Mouse (Mus musculus) liver, postnatal 0 days (tissue): Measurements from ENCODE around the gene Creb1. TPM values are rescaled to one million over a fixed set of nuclear protein-coding genes. Genes with fewer than 3 reads are reported as not detected.

Source experiments
- ATAC-seq: fragments of 200-750 bp; cut with Nextera tagmentation; 2 replicates; pipeline ENCODE4 v1.8.0; 2017; ENCODE audit warnings: mild to moderate bottlenecking, moderate library complexity
- DNase-seq: peaks from one replicate; pipeline ENCODE4 v3.0.0-alpha.2; 2016
- H3K27ac ChIP-seq: fragments of 300-500 bp; sonication (generic); 2 replicates; pipeline ENCODE4 v1.5.1; 2014; ENCODE audit warnings: antibody characterized with exemption, moderate library complexity, mild to moderate bottlenecking, low read depth
- H3K27me3 ChIP-seq: fragments of 300-500 bp; sonication (generic); 2 replicates; pipeline ENCODE4 v1.6.1; 2014; ENCODE audit warnings: low read length, control low read depth, mixed read lengths; ENCODE audit not compliant: insufficient read depth
- H3K36me3 ChIP-seq: fragments of 300-500 bp; sonication (generic); replicated peaks from 2 replicates; pipeline ENCODE4 v1.6.1; 2014; ENCODE audit warnings: mild to moderate bottlenecking, control low read depth, low read length, moderate library complexity, mixed read lengths; ENCODE audit not compliant: insufficient read depth
- H3K4me1 ChIP-seq: fragments of 300-500 bp; sonication (generic); 2 replicates; pipeline ENCODE4 v1.6.1; 2014; ENCODE audit warnings: antibody characterized with exemption, mild to moderate bottlenecking, control low read depth; ENCODE audit not compliant: insufficient read depth
- H3K4me2 ChIP-seq: fragments of 300-500 bp; sonication (generic); 2 replicates; pipeline ENCODE4 v1.6.1; 2014; ENCODE audit warnings: low read depth, mild to moderate bottlenecking, low read length, moderate library complexity, mixed read lengths
- H3K4me3 ChIP-seq: fragments of 300-500 bp; sonication (generic); 2 replicates; pipeline ENCODE4 v1.5.1; 2014; ENCODE audit warnings: low read depth, low read length
- H3K9ac ChIP-seq: fragments of 300-500 bp; sonication (generic); replicated peaks from 2 replicates; pipeline ENCODE4 v1.6.1; 2014; ENCODE audit warnings: mild to moderate bottlenecking, moderate library complexity
- H3K9me3 ChIP-seq: fragments of 300-500 bp; sonication (generic); 2 replicates; pipeline ENCODE4 v1.6.1; 2016; ENCODE audit warnings: mild to moderate bottlenecking, control low read depth, low read length, mixed read lengths
- CTCF ChIP-seq: sonication (generic); IDR thresholded peaks from 2 replicates; pipeline ENCODE4 v1.5.1; 2016; ENCODE audit warnings: antibody characterized with exemption, low read depth
- EP300 ChIP-seq: IDR thresholded peaks from 2 replicates; pipeline ENCODE4 v1.6.1; 2016; ENCODE audit warnings: antibody characterized with exemption, low read depth, mild to moderate bottlenecking
- WGBS: fragments of 180-500 bp; shearing (Covaris S2); extraction: QIAGEN DNeasy Blood & Tissue Kit; methylation state at CpG from one replicate; pipeline ENCODE4 v1.1.7; 2014; ENCODE audit not compliant: insufficient replicate concordance; 5-methylcytosine and 5-hydroxymethylcytosine counted together
- polyA plus RNA-seq: library from polyadenylated mRNA; unstranded; fragments of >200 nt; fragmentation: Nextera tagmentation; extraction: Ambion mirVana; gene quantifications from 2 replicates; pipeline ENCODE4 v1.2.1, GENCODE M21; 2015

The Creb1 gene
- polyA plus RNA-seq, 1 experiment from 2014 or later: 5.9 TPM

GRCm38 (mm10) chr1:64600413-64601077 lies 68.1 kb downstream of the Creb1 start:
- no peaks in the 10 kb centered on the region for H3K9me3 ChIP-seq
- H3K36me3 ChIP-seq: peaks cover 26% of the 10 kb centered on the region
- no peak overlapping the region for H3K27ac ChIP-seq
- no peak for DNase-seq
- no peak for ATAC-seq
- no peaks in the 10 kb centered on the region for H3K4me1 ChIP-seq
- H3K27me3 ChIP-seq: no peaks in the 10 kb centered on the region
- no peak for TF ChIP-seq CTCF
- no peak for TF ChIP-seq EP300
- WGBS: 78% methylated on average over 7 of the region's 7 CpGs
- no peak overlapping the region for H3K9ac ChIP-seq
- H3K4me2 ChIP-seq: no peak overlapping the region
- no peak overlapping the region for H3K4me3 ChIP-seq

GRCm38 (mm10) chr1:64601242-64601842 lies 68.9 kb downstream of the Creb1 start:
- H3K36me3 ChIP-seq: peaks cover 26% of the 10 kb centered on the region

GRCm38 (mm10) chr1:64603381-64603780 lies 70.9 kb downstream of the Creb1 start:
- no peak overlapping the region for H3K9ac ChIP-seq
- no peak for TF ChIP-seq CTCF
- TF ChIP-seq EP300: no peak
- no peak for ATAC-seq
- H3K4me2 ChIP-seq: no peak overlapping the region
- WGBS: 42% methylated on average over 5 of the region's 5 CpGs
- H3K4me3 ChIP-seq: no peak overlapping the region
- H3K9me3 ChIP-seq: no peaks in the 10 kb centered on the region
- H3K27ac ChIP-seq: no peak overlapping the region
- peaks cover 21% of the 10 kb centered on the region for H3K36me3 ChIP-seq
- DNase-seq: no peak
- no peaks in the 10 kb centered on the region for H3K27me3 ChIP-seq
- H3K4me1 ChIP-seq: no peaks in the 10 kb centered on the region

More at GRCm38 (mm10) chr1:64601242-64601842, 68.9 kb downstream of the Creb1 start:
- H3K4me2 ChIP-seq: no peak overlapping the region
- H3K27me3 ChIP-seq: no peaks in the 10 kb centered on the region
- H3K4me3 ChIP-seq: no peak overlapping the region
- H3K9ac ChIP-seq: no peak overlapping the region
- H3K9me3 ChIP-seq: no peaks in the 10 kb centered on the region
- no peak overlapping the region for H3K27ac ChIP-seq
- H3K4me1 ChIP-seq: no peaks in the 10 kb centered on the region
- no peak for TF ChIP-seq CTCF
- no peak for TF ChIP-seq EP300
- DNase-seq: no peak
- no peak for ATAC-seq
- 82% methylated on average over 6 of the region's 6 CpGs for WGBS

DNA sequence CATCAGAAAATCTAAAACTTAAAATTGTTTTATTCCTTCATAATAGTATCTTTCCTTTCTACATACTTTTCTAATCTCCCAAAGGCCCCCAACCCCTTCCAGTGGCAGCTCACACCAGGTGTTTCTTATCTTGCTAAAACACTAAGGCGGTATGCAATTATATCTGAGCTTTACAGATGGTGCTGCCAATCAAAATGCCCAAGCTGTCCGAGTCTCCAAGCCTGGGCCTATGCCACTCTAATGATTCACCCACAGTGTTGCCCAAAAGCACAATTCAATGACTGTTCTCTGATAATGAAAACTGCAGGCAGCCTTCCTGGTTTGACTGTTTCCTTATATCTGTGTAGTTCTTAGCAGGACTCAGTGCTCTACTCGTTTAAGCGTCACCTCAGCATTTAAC lies 76.7 kb downstream of the Creb1 start:
- Histone ChIP-seq H3K4me3 (no peak overlapping the region), H3K4me1 (no peaks in the 10 kb centered on the region), H3K36me3 (peaks cover 20% of the 10 kb centered on the region), H3K4me2 (no peak overlapping the region), H3K9me3 (no peaks in the 10 kb centered on the region), H3K27ac (no peak overlapping the region), H3K27me3 (no peaks in the 10 kb centered on the region), H3K9ac (no peak overlapping the region)
- DNase-seq: no peak
- ATAC-seq: peak; percentile 84
- TF ChIP-seq EP300 (peak; percentile 86), CTCF (no peak)
- WGBS: 51% methylated on average over 4 of the region's 4 CpGs

DNA sequence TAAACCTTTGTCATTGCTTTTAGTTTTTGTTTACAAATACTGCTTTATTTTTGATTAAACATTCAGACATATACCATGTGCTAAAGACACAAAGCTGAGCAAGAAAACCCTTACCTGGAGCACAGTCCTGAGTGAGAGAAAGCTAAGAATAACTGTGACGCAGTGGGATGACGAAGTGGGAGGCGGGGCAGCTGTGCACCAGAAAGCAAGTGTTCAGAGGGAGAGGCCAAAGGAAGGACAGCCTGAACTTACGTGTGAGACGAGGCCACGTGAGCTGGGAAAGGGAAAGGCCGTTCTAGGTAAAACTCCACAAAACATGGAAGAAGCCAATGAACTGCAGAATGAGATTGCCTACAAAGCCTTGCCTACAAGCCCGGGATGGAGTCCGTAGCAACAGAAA lies 77.5 kb downstream of the Creb1 start:
- Histone ChIP-seq H3K36me3 (peaks cover 17% of the 10 kb centered on the region), H3K27me3 (no peaks in the 10 kb centered on the region), H3K4me1 (no peaks in the 10 kb centered on the region), H3K27ac (no peak overlapping the region), H3K4me2 (no peak overlapping the region), H3K9me3 (no peaks in the 10 kb centered on the region), H3K4me3 (no peak overlapping the region), H3K9ac (no peak overlapping the region)
- ATAC-seq: no peak
- WGBS: 80% methylated on average over 9 of the region's 9 CpGs
- no peak for DNase-seq
- TF ChIP-seq CTCF (no peak), EP300 (no peak)

DNA sequence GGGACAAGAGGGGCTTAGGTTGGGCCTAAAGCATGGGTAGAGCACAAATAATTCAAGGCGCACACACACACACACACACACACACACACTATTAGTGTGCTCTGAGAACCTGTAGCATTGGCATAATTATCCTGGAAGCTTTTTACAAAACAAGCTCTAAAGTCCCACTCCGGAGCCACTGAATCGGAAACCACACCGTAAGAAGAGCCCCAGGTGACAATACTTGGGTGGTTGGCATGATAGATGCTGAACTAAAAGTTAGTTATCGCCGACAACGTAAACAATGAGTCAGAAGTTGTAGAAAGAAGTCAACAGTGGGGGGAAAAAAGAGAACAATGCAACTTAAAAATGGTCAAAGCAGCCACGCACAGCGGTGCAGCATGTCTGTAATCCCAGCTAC lies 81.9 kb downstream of the Creb1 start:
- no peak overlapping the region for H3K9ac ChIP-seq
- TF ChIP-seq CTCF (no peak), EP300 (no peak)
- H3K36me3 ChIP-seq: peaks cover 10% of the 10 kb centered on the region
- no peaks in the 10 kb centered on the region for H3K27me3 ChIP-seq
- no peaks in the 10 kb centered on the region for H3K9me3 ChIP-seq
- H3K4me1 ChIP-seq: peaks cover 10% of the 10 kb centered on the region; the same call in 1 of the 2 replicates
- H3K27ac ChIP-seq: no peak overlapping the region
- ATAC-seq (no peak), DNase-seq (no peak)
- H3K4me2 ChIP-seq: no peak overlapping the region
- WGBS: 87% methylated on average over 9 of the region's 9 CpGs
- no peak overlapping the region for H3K4me3 ChIP-seq
